Mouse (Mus musculus): ENCODE measurements at regions not wholly inside any gene's neighbourhood (a gene's known extent, or its start where the extent isn't known, plus 50 kb on each side); places are given as distances from the start of the nearest gene placed in this dataset.

DNA sequence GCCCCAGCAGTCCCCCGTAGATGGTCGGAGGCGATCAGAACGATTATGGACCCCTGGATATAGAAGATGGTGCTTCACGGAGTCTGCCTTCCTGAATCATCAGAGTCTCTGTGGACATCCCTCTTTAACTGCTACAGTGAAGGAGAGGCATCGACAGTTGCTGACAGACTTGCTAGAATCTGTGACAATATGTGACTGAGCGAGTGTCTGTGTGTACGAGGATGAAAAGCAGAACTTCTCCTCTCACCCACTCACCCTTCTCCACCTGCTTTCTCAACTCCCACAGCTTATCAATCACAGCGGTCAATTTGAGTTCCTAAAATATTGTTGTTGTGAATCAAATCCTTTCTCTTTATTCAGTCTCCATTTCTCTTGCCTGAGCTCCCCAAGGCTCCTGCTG, 335.9 kb upstream of the Xylt1 start:
- TF ChIP-seq POLR2A (IDR thresholded peaks at IDR 0.05; ENCODE audit: borderline replicate concordance, extremely low read depth, insufficient read depth, insufficient read length, poor library complexity, severe bottlenecking) (no peak), CTCF (IDR thresholded peaks at IDR 0.05; ENCODE audit: borderline replicate concordance, extremely low read depth, insufficient read depth, insufficient read length) (no peak)
- DNase-seq (ENCODE audit: low read depth) = peak; percentile 9

DNA sequence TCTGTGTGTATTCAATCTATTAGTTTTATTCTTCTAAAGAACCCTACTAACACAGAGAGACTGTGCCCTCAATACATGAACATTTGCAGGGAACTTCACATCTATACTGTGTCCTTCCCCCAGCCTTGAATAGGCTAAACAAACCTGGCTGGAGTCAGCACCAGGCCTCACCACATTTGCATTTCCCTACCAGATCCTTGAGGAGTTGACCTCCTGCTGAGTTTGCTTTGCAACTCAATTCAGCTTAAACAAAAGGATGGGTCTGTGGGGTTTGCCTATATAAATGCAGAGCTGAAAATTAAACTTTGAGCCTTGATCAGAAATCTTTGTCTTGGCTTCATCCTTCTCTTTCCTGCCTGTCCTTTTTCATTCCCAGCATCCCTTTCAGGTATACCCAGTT, 331.5 kb upstream of the Xylt1 start:
- no peak for DNase-seq (ENCODE audit: low read depth)
- no peak for TF ChIP-seq POLR2A (IDR thresholded peaks at IDR 0.05; ENCODE audit: borderline replicate concordance, extremely low read depth, insufficient read depth, insufficient read length, poor library complexity, severe bottlenecking)
- no peak for TF ChIP-seq CTCF (IDR thresholded peaks at IDR 0.05; ENCODE audit: borderline replicate concordance, extremely low read depth, insufficient read depth, insufficient read length)

DNA sequence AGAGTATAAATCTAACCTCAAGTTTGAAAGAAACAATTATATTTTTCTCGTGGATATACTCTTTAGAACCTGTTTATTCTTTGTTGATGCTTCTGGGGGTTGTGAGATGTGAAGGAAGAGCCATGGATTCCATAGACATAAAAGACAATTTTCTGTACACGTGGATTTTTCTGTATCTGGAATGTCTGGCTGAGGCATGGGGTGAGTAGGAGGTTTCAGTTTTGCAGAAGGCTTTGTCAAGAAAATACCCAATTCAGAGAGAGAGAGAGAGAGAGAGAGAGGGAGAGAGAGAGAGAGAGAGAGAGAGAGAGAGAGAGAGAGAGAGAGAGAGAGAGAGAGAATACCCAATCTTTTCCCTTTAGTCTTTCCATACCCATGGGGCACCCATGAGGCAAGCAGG, 315.0 kb upstream of the Xylt1 start:
- DNase-seq (ENCODE audit: low read depth) = no peak
- no peak for TF ChIP-seq CTCF (IDR thresholded peaks at IDR 0.05; ENCODE audit: borderline replicate concordance, extremely low read depth, insufficient read depth, insufficient read length)
- no peak for TF ChIP-seq POLR2A (IDR thresholded peaks at IDR 0.05; ENCODE audit: borderline replicate concordance, extremely low read depth, insufficient read depth, insufficient read length, poor library complexity, severe bottlenecking)

DNA sequence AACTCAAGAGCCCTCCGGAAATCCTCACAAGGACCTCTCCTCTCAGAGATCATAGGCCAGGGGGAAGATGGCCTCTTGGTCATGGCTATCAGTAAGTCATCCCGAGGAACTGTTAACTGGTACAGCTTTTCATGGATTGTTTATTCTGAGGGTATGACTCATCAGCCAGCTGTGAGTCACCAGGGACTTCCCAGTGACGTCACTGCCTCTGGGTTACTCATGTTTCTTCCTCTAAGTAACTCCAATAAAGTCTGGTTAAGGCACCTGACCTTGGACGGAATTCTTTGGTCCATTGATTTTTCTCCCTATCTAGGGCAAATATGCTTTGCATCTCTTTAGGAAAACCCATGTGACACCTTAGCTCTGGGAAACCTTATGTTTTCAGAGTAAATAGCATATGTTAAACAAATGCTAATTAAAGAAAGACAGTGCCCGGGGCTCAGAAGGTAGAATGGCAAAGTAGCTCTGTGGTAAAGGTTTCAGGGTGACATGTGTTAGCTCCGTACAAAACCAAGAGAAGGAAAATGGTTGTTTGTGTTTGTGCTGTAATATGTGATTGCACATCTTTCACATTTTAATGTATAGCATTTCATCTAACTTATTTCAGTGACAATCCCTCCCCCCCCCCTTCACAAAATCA, 289.7 kb upstream of the Xylt1 start:
- TF ChIP-seq POLR2A (IDR thresholded peaks at IDR 0.05; ENCODE audit: borderline replicate concordance, extremely low read depth, insufficient read depth, insufficient read length, poor library complexity, severe bottlenecking) = no peak
- no peak for TF ChIP-seq CTCF (IDR thresholded peaks at IDR 0.05; ENCODE audit: borderline replicate concordance, extremely low read depth, insufficient read depth, insufficient read length)

DNA sequence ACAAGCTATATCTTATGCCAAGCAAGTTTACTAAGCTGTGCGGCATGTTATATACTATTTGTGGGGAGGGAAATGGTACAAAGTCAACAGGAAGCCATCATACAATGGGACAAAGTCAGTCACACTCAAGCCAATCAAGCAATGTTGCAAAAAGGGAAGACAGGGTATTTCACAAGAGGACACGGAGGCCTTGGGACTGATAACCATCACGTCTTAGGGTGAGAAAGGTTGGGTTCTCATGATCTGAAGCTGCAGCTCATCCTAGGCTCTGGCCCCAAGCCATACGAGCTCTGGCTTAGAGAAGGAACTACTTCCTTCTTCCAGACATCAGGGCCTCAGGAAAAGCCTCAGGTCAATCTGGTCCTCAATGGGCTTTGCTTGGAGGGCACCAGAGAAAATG, 287.9 kb upstream of the Xylt1 start:
- TF ChIP-seq CTCF (IDR thresholded peaks at IDR 0.05; ENCODE audit: borderline replicate concordance, extremely low read depth, insufficient read depth, insufficient read length) = no peak
- no peak for TF ChIP-seq POLR2A (IDR thresholded peaks at IDR 0.05; ENCODE audit: borderline replicate concordance, extremely low read depth, insufficient read depth, insufficient read length, poor library complexity, severe bottlenecking)
- DNase-seq (ENCODE audit: low read depth) = no peak

More for the DNA sequence above, 289.7 kb upstream of the Xylt1 start:
- no peak for DNase-seq (ENCODE audit: low read depth)

DNA sequence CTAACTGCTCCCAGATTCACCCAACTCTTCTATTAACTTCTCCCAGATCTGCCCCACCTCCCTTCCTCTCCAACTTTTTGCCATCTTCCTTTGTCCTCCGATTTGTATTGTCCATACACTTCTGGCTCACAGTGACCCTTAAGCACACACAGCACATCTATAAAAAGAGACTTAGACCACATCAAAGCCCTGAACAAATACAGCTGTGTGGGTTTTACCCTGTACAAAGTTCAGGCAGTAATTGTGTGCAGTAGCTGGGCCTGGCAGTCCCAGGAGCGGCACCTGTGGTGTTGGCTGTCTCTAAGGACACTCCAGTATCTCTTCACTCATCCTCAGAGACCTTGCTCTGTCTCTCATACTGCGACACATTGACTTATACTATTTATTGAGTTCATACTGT, 283.2 kb upstream of the Xylt1 start:
- no peak for TF ChIP-seq CTCF (IDR thresholded peaks at IDR 0.05; ENCODE audit: borderline replicate concordance, extremely low read depth, insufficient read depth, insufficient read length)
- no peak for TF ChIP-seq POLR2A (IDR thresholded peaks at IDR 0.05; ENCODE audit: borderline replicate concordance, extremely low read depth, insufficient read depth, insufficient read length, poor library complexity, severe bottlenecking)
- no peak for DNase-seq (ENCODE audit: low read depth)

DNA sequence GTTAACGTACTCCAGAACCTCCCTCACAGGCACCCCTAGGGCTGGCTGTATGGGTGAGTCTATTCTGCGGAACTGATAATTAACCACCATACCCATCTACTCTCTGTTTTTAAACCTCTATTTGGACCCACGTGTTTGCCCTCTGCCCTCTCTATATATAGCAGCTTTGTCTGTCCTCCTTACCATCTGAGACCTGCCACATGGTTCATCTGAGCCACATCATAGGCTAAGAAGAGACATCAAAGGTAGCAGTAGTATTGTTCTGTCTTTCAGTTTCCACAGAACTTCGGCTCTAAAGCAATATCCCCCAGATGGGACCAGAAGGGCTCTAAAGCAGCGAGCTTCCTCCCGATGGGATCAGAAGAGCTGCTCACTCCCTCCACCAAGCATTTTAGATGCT, 281.7 kb upstream of the Xylt1 start:
- TF ChIP-seq POLR2A (IDR thresholded peaks at IDR 0.05; ENCODE audit: borderline replicate concordance, extremely low read depth, insufficient read depth, insufficient read length, poor library complexity, severe bottlenecking) (no peak), CTCF (IDR thresholded peaks at IDR 0.05; ENCODE audit: borderline replicate concordance, extremely low read depth, insufficient read depth, insufficient read length) (no peak)

DNA sequence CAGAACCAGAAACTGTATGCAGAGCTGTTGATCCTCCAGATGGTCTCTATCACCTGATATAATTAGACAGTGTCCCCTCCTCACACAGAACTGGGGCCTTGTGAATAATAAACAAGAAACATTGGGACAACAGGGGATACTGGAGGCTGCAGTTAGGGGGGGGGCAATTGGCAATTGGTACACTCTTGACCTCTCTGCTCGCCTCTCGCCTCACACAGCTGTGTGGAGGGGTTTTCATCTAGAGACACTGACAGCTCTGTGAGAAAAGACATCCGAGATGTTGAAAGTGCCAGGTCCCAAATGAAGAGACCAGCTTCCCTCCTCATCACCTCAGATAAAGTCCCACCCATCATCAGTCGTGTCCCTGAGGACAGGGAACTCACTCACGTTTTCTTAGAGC, 277.7 kb upstream of the Xylt1 start:
- DNase-seq (ENCODE audit: low read depth) = no peak
- TF ChIP-seq POLR2A (IDR thresholded peaks at IDR 0.05; ENCODE audit: borderline replicate concordance, extremely low read depth, insufficient read depth, insufficient read length, poor library complexity, severe bottlenecking) (no peak), CTCF (IDR thresholded peaks at IDR 0.05; ENCODE audit: borderline replicate concordance, extremely low read depth, insufficient read depth, insufficient read length) (no peak)

More for the DNA sequence above, 281.7 kb upstream of the Xylt1 start:
- no peak for DNase-seq (ENCODE audit: low read depth)

DNA sequence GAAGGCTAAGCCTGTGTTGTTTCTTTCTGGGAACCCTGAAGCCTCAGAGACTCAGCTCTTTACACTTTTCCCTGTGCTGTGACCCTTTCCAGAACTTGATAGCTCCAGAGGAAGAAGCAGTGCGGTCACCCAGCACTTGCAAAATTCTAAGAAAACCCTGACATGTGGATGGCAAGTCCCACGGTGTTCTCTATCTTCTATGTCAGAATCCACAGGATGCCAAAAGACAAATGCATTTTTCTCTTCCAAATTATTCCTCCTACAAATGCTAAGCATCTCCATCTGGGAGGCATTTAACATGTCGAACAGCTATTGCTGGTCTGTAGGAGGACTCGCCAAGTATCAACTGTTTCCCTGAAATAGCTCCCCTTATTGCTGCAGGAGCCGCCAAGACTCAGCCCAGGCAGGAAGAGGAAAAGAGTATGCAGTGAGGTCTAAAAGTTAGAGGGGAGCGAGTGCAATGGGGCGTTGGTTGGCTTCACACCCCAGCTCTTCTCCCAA, 274.0 kb upstream of the Xylt1 start:
- TF ChIP-seq POLR2A (IDR thresholded peaks at IDR 0.05; ENCODE audit: borderline replicate concordance, extremely low read depth, insufficient read depth, insufficient read length, poor library complexity, severe bottlenecking) = no peak
- TF ChIP-seq CTCF (IDR thresholded peaks at IDR 0.05; ENCODE audit: borderline replicate concordance, extremely low read depth, insufficient read depth, insufficient read length) = no peak
- peak; percentile 18 for DNase-seq (ENCODE audit: low read depth)

DNA sequence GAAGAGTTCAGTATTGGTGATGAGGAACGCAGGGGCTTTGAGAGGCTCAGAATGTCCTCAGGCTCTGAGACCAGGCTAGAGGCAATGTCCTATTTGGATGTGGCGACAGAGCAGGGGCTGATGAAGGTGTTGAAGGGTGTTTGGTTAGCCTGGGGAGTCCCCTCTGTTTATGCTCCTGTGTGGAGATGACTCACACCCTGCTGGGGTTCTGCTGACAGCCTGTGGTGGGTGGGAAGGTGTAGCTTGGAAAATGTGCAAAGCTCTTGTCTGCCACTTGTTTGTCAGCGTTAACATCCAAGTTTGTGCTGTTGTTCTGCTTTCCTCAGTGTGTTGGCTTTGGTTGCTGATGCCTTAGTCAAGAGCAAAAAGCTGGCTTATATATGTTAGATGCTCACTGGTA, 272.4 kb upstream of the Xylt1 start:
- TF ChIP-seq CTCF (IDR thresholded peaks at IDR 0.05; ENCODE audit: borderline replicate concordance, extremely low read depth, insufficient read depth, insufficient read length) (no peak), POLR2A (IDR thresholded peaks at IDR 0.05; ENCODE audit: borderline replicate concordance, extremely low read depth, insufficient read depth, insufficient read length, poor library complexity, severe bottlenecking) (no peak)
- no peak for DNase-seq (ENCODE audit: low read depth)

DNA sequence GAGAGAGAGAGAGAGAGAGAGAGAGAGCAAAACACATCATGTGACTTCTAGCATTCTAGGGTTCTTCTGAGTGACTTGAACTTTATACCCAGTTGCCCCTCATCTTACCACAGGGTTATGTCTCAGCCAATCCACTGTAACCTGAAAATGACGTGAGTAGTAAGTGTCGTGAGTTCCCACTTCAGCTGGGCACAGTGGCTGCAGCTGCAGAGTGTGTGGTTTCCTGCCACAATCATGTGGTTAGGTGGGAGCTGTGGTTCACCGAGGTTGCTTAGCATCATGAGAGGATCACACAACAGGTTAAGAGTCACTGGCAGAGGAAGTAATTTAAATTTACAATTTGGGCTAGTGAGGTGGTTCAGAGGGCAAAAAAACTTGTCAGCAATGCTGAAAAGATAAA, 253.1 kb upstream of the Xylt1 start:
- no peak for DNase-seq (ENCODE audit: low read depth)
- TF ChIP-seq CTCF (IDR thresholded peaks at IDR 0.05; ENCODE audit: borderline replicate concordance, extremely low read depth, insufficient read depth, insufficient read length) (no peak), POLR2A (IDR thresholded peaks at IDR 0.05; ENCODE audit: borderline replicate concordance, extremely low read depth, insufficient read depth, insufficient read length, poor library complexity, severe bottlenecking) (no peak)

DNA sequence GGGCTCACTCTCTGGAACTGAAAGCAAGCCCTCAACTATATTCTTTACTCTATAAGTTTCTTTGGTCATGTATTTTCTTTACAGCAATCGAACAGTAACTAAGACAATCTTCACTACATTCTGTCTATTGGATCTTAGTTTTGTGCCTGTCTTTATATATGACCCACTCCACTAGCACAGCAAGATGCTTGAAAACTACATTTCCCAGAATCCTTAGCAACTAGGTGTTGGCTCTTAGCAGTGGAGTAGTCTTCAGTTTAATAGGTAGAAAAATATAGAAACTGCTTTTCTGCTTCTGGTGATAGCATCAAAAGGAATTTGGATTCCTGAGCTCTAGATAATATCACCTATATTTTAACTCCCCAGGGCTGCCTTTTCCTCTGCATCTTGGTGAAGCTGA, 245.9 kb upstream of the Xylt1 start:
- DNase-seq (ENCODE audit: low read depth) = no peak
- TF ChIP-seq POLR2A (IDR thresholded peaks at IDR 0.05; ENCODE audit: borderline replicate concordance, extremely low read depth, insufficient read depth, insufficient read length, poor library complexity, severe bottlenecking) (no peak), CTCF (IDR thresholded peaks at IDR 0.05; ENCODE audit: borderline replicate concordance, extremely low read depth, insufficient read depth, insufficient read length) (no peak)
